Mouse (Mus musculus) erythroblast, embryonic 14.5 days (primary cell): ENCODE measurements around the gene Itm2b.

Experiments
- GATA1 ChIP-seq: IDR thresholded peaks from 2 replicates; pipeline ENCODE4 v1.6.1; 2012; ENCODE audit warnings: low read length, inconsistent platforms, mixed read lengths
- TAL1 ChIP-seq: IDR thresholded peaks from 3 replicates; pipeline ENCODE4 v1.6.1; 2012; ENCODE audit warnings: low read length, inconsistent platforms, mixed read lengths

DNA sequence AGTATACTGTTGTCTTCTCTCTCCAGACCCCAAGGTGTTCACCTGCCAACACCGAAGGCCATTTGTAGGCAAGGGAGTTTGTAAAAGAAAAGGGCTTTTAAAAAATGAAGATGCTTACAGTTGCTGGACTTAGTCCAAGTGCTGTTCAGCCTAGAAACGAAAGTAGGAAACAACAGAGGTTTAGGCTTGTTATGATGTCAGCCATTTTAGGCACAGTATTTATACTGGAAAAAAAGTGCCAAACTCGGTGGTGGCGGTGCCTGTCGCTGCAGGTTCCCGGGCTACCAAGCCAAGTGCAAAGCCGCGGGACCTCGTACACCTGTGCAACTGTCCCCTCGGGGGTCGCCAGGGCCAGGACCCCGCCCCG lies 560 bp downstream of the Itm2b start:
- no peak for TF ChIP-seq GATA1
- TF ChIP-seq TAL1: no peak
